Mouse (Mus musculus): ENCODE measurements around the gene Clock. TPM values are rescaled to one million over a fixed set of nuclear protein-coding genes. Genes with fewer than 3 reads are reported as not detected.

Gene Clock
- total and polyA plus RNA-seq, 2 experiments from 2014 or later: 7.3 to 28.5 TPM

DNA sequence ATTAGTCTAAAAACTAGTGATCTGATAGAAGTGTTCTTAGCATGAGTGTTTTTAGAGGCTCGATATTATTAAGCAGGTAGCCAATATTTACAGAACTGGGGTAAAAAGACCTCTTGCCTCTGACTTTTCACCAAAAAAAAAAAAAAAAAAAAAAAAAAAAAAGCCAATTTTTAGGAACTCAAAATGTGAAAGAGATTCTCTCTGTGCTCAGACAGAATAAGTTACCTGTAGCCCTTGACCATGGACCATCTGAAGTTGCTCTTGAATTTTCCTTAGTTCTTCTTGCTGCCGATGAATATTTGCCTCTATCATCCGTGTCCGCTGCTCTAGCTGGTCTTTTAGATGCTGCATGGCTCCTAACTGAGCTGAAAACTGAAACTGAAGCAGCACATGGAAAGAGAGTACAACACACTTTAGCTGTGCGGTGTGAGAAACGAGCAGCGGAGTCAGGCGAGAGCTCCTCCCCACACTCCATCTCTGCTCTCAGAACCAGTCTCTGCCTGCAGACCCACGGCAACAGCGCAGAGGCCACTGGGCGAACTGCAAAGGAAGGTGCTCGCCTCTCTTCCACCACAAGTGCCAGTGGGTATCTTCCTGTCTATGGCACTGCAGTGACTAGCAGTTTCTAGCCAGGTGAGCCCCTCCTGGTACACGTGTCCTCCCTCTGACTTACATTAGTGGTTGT, 73.3 kb downstream of the Clock start:
- TF ChIP-seq CTCF (IDR thresholded peaks at IDR 0.05; ENCODE audit: low read depth): no peak
- H3K4me3 ChIP-seq (ENCODE audit: low read depth, low read length): no peak overlapping the region
- DNase-seq (no peak), ATAC-seq (no peak)
- no peaks in the 10 kb centered on the region for H3K27me3 ChIP-seq (ENCODE audit: insufficient read depth, low read length)
- no peak overlapping the region for H3K4me2 ChIP-seq (ENCODE audit: low read depth)
- H3K9me3 ChIP-seq (ENCODE audit: low read length): no peaks in the 10 kb centered on the region
- H3K9ac ChIP-seq: no peak overlapping the region
- 90% methylated on average over 13 of the region's 13 CpGs for WGBS
- H3K27ac ChIP-seq (ENCODE audit: low read depth, low read length): no peak overlapping the region
- peaks cover 42% of the 10 kb centered on the region for H3K36me3 ChIP-seq (ENCODE audit: insufficient read depth)
- H3K4me1 ChIP-seq (ENCODE audit: insufficient read depth): no peaks in the 10 kb centered on the region

DNA sequence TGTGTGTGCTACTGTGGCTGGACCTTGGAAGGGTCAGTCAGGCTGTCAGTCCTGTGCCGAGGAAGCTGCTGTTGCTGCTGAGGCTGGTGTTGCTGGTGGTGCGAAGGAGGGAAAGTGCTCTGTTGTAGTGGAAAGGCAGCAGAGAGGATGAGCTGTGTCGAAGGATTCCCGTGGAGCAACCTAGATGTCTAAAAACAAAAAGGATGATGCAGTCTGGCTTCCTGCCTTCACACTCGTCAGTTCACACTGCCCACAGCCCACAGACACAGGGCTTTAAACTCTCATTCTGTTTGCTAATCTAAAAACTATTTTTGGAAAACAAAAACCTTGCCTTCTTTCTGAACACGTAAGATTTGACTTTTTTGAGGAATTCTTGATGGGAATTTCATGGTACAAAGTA, 87.9 kb downstream of the Clock start:
- no peak overlapping the region for H3K4me2 ChIP-seq (ENCODE audit: low read depth)
- no peaks in the 10 kb centered on the region for H3K4me1 ChIP-seq (ENCODE audit: insufficient read depth)
- peaks cover 27% of the 10 kb centered on the region for H3K36me3 ChIP-seq (ENCODE audit: insufficient read depth)
- H3K9me3 ChIP-seq (ENCODE audit: low read length): no peaks in the 10 kb centered on the region
- ATAC-seq (no peak), DNase-seq (no peak)
- 80% methylated on average over 6 of the region's 6 CpGs for WGBS
- no peak overlapping the region for H3K9ac ChIP-seq
- TF ChIP-seq CTCF (IDR thresholded peaks at IDR 0.05; ENCODE audit: low read depth): no peak
- H3K27ac ChIP-seq (ENCODE audit: low read depth, low read length): no peak overlapping the region
- H3K27me3 ChIP-seq (ENCODE audit: insufficient read depth, low read length): no peaks in the 10 kb centered on the region
- no peak overlapping the region for H3K4me3 ChIP-seq (ENCODE audit: low read depth, low read length)

DNA sequence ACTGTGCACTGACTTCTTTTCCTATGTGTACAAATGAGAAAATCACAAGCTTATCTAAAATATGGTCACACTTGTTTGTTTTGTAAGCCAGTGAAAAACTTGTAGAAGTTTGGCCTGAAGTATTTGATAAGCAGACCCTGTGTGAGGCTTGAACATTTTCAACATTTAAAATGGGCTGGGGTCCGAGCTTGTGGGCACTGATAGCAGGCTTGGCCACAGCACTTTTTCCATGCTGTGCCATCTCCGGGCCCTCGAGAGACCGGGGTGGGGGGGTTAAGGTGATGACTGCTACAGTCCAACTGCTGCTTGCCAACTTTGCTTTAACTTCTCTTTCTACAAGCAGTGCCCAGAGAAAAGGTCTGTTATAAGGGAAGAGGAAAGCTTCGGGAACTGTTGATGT, 96.5 kb downstream of the Clock start:
- Histone ChIP-seq H3K9ac (no peak overlapping the region), H3K36me3 (ENCODE audit: insufficient read depth) (peaks cover 44% of the 10 kb centered on the region), H3K4me2 (ENCODE audit: low read depth) (no peak overlapping the region), H3K9me3 (ENCODE audit: low read length) (no peaks in the 10 kb centered on the region), H3K4me1 (ENCODE audit: insufficient read depth) (no peaks in the 10 kb centered on the region), H3K27ac (ENCODE audit: low read depth, low read length) (no peak overlapping the region), H3K4me3 (ENCODE audit: low read depth, low read length) (no peak overlapping the region), H3K27me3 (ENCODE audit: insufficient read depth, low read length) (no peaks in the 10 kb centered on the region)
- DNase-seq: no peak
- ATAC-seq: no peak
- 92% methylated on average over 5 of the region's 5 CpGs for WGBS
- TF ChIP-seq CTCF (IDR thresholded peaks at IDR 0.05; ENCODE audit: low read depth): no peak

- no peak for TF ChIP-seq CTCF (IDR thresholded peaks at IDR 0.05; ENCODE audit: low read depth)
- H3K9me3 ChIP-seq (ENCODE audit: low read length): no peaks in the 10 kb centered on the region
- DNase-seq: no peak
- H3K36me3 ChIP-seq (ENCODE audit: insufficient read depth): peaks cover 41% of the 10 kb centered on the region
- H3K9ac ChIP-seq: no peak overlapping the region
- H3K4me3 ChIP-seq (ENCODE audit: low read depth, low read length): no peak overlapping the region
- no peak overlapping the region for H3K27ac ChIP-seq (ENCODE audit: low read depth, low read length)
- H3K4me2 ChIP-seq (ENCODE audit: low read depth): no peak overlapping the region
- no peaks in the 10 kb centered on the region for H3K4me1 ChIP-seq (ENCODE audit: insufficient read depth)
- ATAC-seq: no peak
- WGBS: 91% methylated on average over 2 of the region's 2 CpGs
- no peaks in the 10 kb centered on the region for H3K27me3 ChIP-seq (ENCODE audit: insufficient read depth, low read length)
Measured at GRCm38 (mm10) chr5:76205886-76206285, 98.7 kb downstream of the Clock start.

DNA sequence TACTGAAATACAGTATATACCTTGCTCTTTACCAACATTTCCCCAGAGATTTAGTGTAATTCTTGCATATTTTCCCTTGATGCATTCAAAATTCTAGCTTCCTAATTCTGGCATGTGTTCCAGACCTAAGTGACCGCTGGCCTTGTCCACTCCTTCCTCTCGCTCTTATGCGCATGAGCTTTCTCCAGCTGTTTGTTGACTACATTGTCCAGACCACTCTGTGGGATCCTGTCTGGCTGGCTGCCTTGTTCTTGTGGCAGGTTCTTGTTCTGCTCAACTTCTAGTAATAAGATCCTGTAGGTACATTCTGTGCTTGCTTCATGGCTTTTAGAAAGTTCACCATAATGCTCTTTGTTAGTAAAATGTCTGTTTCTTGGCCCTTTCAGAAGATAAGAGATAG, 101.4 kb downstream of the Clock start:
- no peaks in the 10 kb centered on the region for H3K9me3 ChIP-seq (ENCODE audit: low read length)
- H3K4me2 ChIP-seq (ENCODE audit: low read depth): no peak overlapping the region
- no peak for TF ChIP-seq CTCF (IDR thresholded peaks at IDR 0.05; ENCODE audit: low read depth)
- ATAC-seq (no peak), DNase-seq (no peak)
- no peaks in the 10 kb centered on the region for H3K27me3 ChIP-seq (ENCODE audit: insufficient read depth, low read length)
- no peak overlapping the region for H3K4me3 ChIP-seq (ENCODE audit: low read depth, low read length)
- H3K36me3 ChIP-seq (ENCODE audit: insufficient read depth): peaks cover 46% of the 10 kb centered on the region
- WGBS: 96% methylated on average over 3 of the region's 3 CpGs
- H3K9ac ChIP-seq: no peak overlapping the region
- H3K27ac ChIP-seq (ENCODE audit: low read depth, low read length): no peak overlapping the region
- H3K4me1 ChIP-seq (ENCODE audit: insufficient read depth): no peaks in the 10 kb centered on the region

- Histone ChIP-seq H3K4me1 (ENCODE audit: insufficient read depth) (no peaks in the 10 kb centered on the region), H3K4me2 (ENCODE audit: low read depth) (no peak overlapping the region), H3K9ac (no peak overlapping the region), H3K36me3 (ENCODE audit: insufficient read depth) (peaks cover 18% of the 10 kb centered on the region), H3K9me3 (ENCODE audit: low read length) (no peaks in the 10 kb centered on the region), H3K27me3 (ENCODE audit: insufficient read depth, low read length) (no peaks in the 10 kb centered on the region), H3K27ac (ENCODE audit: low read depth, low read length) (no peak overlapping the region), H3K4me3 (ENCODE audit: low read depth, low read length) (no peak overlapping the region)
- WGBS: 97% methylated on average over 13 of the region's 13 CpGs
- ATAC-seq: no peak
- DNase-seq: no peak
- TF ChIP-seq CTCF (IDR thresholded peaks at IDR 0.05; ENCODE audit: low read depth): no peak
Measured at GRCm38 (mm10) chr5:76199346-76199745, 105.2 kb downstream of the Clock start.

- no peak overlapping the region for H3K4me2 ChIP-seq (ENCODE audit: low read depth)
- no peaks in the 10 kb centered on the region for H3K27me3 ChIP-seq (ENCODE audit: insufficient read depth, low read length)
- no peak overlapping the region; the same call in 1 of the 2 replicates for H3K27ac ChIP-seq (ENCODE audit: low read depth, low read length)
- peaks cover 4% of the 10 kb centered on the region for H3K36me3 ChIP-seq (ENCODE audit: insufficient read depth)
- TF ChIP-seq CTCF (IDR thresholded peaks at IDR 0.05; ENCODE audit: low read depth): no peak
- no peak for ATAC-seq
- H3K4me1 ChIP-seq (ENCODE audit: insufficient read depth): no peaks in the 10 kb centered on the region; the same call in 1 of the 2 replicates
- H3K4me3 ChIP-seq (ENCODE audit: low read depth, low read length): no peak overlapping the region
- H3K9me3 ChIP-seq (ENCODE audit: low read length): no peaks in the 10 kb centered on the region
- 81% methylated on average over 6 of the region's 6 CpGs for WGBS
- peak; percentile 2 for DNase-seq
- no peak overlapping the region for H3K9ac ChIP-seq
Measured at GRCm38 (mm10) chr5:76194377-76194945, 110.1 kb downstream of the Clock start.
